Mouse (Mus musculus): ENCODE measurements around the gene Anp32a. TPM values are rescaled to one million over a fixed set of nuclear protein-coding genes. Genes with fewer than 3 reads are reported as not detected.

Gene Anp32a
- polyA plus RNA-seq, 1 experiment from 2014 or later = 101 TPM

DNA sequence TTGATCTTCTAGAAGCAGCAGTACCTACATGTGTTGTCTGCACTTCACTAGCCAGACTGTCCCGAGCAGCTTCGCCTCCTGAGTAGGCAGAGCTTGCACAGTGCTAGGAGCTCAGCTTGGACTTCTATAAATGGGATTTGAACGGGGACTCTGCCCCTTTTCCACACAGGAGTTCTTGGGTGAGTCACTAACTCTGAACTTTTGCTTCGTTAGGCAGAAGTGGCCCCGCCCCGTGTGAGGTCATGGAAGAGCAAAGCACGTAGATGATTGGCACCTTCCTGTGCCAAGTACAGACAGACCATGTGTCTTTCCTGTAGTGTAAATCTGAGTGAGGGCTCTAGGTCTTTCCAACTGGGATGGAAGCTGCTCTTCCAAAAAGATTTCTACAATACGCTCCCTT lies 85.9 kb downstream of the Anp32a start:
- peak; percentile 53 for ATAC-seq
- 61% methylated on average over 8 of the region's 8 CpGs for WGBS

More for the DNA sequence above, 85.9 kb downstream of the Anp32a start:
- no peaks in the 10 kb centered on the region for H3K4me1 ChIP-seq (ENCODE audit: insufficient read depth, low read depth, low read length)
- H3K9me3 ChIP-seq (ENCODE audit: low read length) = no peaks in the 10 kb centered on the region
- no peaks in the 10 kb centered on the region for H3K27me3 ChIP-seq (replicated peaks; ENCODE audit: insufficient read depth, low read length)
- no peak overlapping the region for H3K27ac ChIP-seq (ENCODE audit: low read length)
- peaks cover 7% of the 10 kb centered on the region; the same call in 1 of the 2 replicates for H3K36me3 ChIP-seq (ENCODE audit: insufficient read depth, low read length)
- H3K4me3 ChIP-seq (ENCODE audit: low read depth, low read length) = no peak overlapping the region
- no peak overlapping the region for H3K9ac ChIP-seq (replicated peaks; ENCODE audit: low read depth)
- TF ChIP-seq EP300 (IDR thresholded peaks at IDR 0.05) (no peak), CTCF (IDR thresholded peaks at IDR 0.05) (no peak)
- peak; percentile 49 for DNase-seq (ENCODE audit: low spot score)
- no peak overlapping the region for H3K4me2 ChIP-seq (replicated peaks; ENCODE audit: low read depth, low read length)

Other genes with a start within 250 kb of the Anp32a start
- 8.5 and 9.6 TPM in 2 replicates for gene Glce, start 218.6 kb upstream of the Anp32a start, polyA plus RNA-seq (2015; fragmentation: Nextera tagmentation; extraction: Ambion mirVana)
- gene Spesp1, start 59.1 kb upstream of the Anp32a start, polyA plus RNA-seq (2015; fragmentation: Nextera tagmentation; extraction: Ambion mirVana) = not detected in 2 replicates
- 13.9 and 15.8 TPM in 2 replicates for gene Coro2b, start 195.8 kb downstream of the Anp32a start, polyA plus RNA-seq (2015; fragmentation: Nextera tagmentation; extraction: Ambion mirVana)

Data from lung, postnatal 0 days (tissue).